ENCODE assay signal across 8 mouse cellular contexts in the genomic region with DNA sequence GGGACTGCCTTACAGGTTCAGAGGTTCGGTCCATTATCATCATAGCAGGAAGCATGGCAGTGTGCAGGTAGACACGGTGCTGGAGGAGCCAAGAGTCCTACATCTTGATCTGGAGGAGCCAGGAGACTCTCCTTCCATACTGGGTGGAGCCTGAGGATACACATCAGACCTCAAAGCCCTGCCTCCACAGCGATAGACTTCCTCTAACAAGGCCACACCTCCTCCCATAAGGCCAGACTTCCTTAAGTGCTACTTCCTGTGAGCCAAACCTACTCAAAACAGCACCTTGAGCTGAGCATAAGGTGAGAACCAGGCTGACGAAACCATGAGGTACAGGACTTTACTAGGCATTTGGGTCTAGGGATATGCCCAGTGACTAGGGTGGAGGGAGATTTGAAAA.
"Had no signal": no experiment of that assay in that cellular context is flagged by ENCODE, and none has a peak within 500 bp of the region (broad histone marks: within the 10 kb centered on the region; RNA-seq: fewer than 3 reads in every experiment).

No protein-coding gene starts in this region.

- DNase-seq: kidney, postnatal 14 days; lung, embryonic 14.5 days; lung, postnatal 10 days; midbrain, embryonic 14.5 days; right cerebral cortex, adult 18-20 months; spleen, adult 18-20 months; thymus, adult 18-20 months; thymus, postnatal 14 days had no signal
